Mouse (Mus musculus): Measurements from ENCODE around the gene Scpep1.
"Not testable (repeated sequence)": the region's sequence is repeated elsewhere in the genome, so short reads cannot be mapped to it uniquely, and the experiment has no call there.

The Scpep1 gene

GRCm38 (mm10) chr11:88955217-88955969 lies at the start of gene Scpep1:
Scpep1 (minus strand) TSS chr11:88955465.
- DNase-seq (ENCODE audit: low spot score): peak; percentile 88

GRCm38 (mm10) chr11:89003726-89004125 lies 48.5 kb upstream of the Scpep1 start:
- DNase-seq (ENCODE audit: low spot score): no peak

- no peak for DNase-seq (ENCODE audit: low spot score)
Observed at GRCm38 (mm10) chr11:89003078-89003477, 47.8 kb upstream of the Scpep1 start.

GRCm38 (mm10) chr11:89002621-89003020 lies 47.4 kb upstream of the Scpep1 start:
- no peak for DNase-seq (ENCODE audit: low spot score)

- DNase-seq (ENCODE audit: low spot score): no peak
Observed at GRCm38 (mm10) chr11:89002068-89002467, 46.8 kb upstream of the Scpep1 start.

- DNase-seq (ENCODE audit: low spot score): no peak
Observed at GRCm38 (mm10) chr11:89001569-89001968, 46.3 kb upstream of the Scpep1 start.

- no peak for DNase-seq (ENCODE audit: low spot score)
Observed at GRCm38 (mm10) chr11:89000527-89000819, 45.2 kb upstream of the Scpep1 start.

- no peak for DNase-seq (ENCODE audit: low spot score)
Observed at GRCm38 (mm10) chr11:88999723-89000526, 44.7 kb upstream of the Scpep1 start.

GRCm38 (mm10) chr11:88998974-88999722 lies 43.9 kb upstream of the Scpep1 start, which contains the start of gene Trim25:
Trim25 (plus strand) TSS chr11:88999376.
- DNase-seq (ENCODE audit: low spot score): peak; percentile 64

GRCm38 (mm10) chr11:88998406-88998805 lies 43.1 kb upstream of the Scpep1 start:
- DNase-seq (ENCODE audit: low spot score): no peak

GRCm38 (mm10) chr11:88997343-88997742 lies 42.1 kb upstream of the Scpep1 start:
- not testable (repeated sequence) for DNase-seq (ENCODE audit: low spot score)

- no peak for DNase-seq (ENCODE audit: low spot score)
Observed at GRCm38 (mm10) chr11:88996427-88996826, 41.2 kb upstream of the Scpep1 start.

- no peak for DNase-seq (ENCODE audit: low spot score)
Observed at GRCm38 (mm10) chr11:88995616-88996015, 40.4 kb upstream of the Scpep1 start.

- no peak for DNase-seq (ENCODE audit: low spot score)
Observed at GRCm38 (mm10) chr11:88994492-88994891, 39.2 kb upstream of the Scpep1 start.

- DNase-seq (ENCODE audit: low spot score): no peak
Observed at GRCm38 (mm10) chr11:88993625-88994024, 38.4 kb upstream of the Scpep1 start.

GRCm38 (mm10) chr11:88993186-88993585 lies 37.9 kb upstream of the Scpep1 start:
- no peak for DNase-seq (ENCODE audit: low spot score)

GRCm38 (mm10) chr11:88989530-88989929 lies 34.3 kb upstream of the Scpep1 start:
- DNase-seq (ENCODE audit: low spot score): no peak

GRCm38 (mm10) chr11:88988956-88989355 lies 33.7 kb upstream of the Scpep1 start:
- DNase-seq (ENCODE audit: low spot score): no peak

- no peak for DNase-seq (ENCODE audit: low spot score)
Observed at GRCm38 (mm10) chr11:88986616-88987015, 31.4 kb upstream of the Scpep1 start.

GRCm38 (mm10) chr11:88981337-88981736 lies 26.1 kb upstream of the Scpep1 start:
- DNase-seq (ENCODE audit: low spot score): no peak

GRCm38 (mm10) chr11:88977188-88977587 lies 21.9 kb upstream of the Scpep1 start:
- DNase-seq (ENCODE audit: low spot score): no peak

- DNase-seq (ENCODE audit: low spot score): no peak
Observed at GRCm38 (mm10) chr11:88976320-88976719, 21.1 kb upstream of the Scpep1 start.

Measured in urinary bladder, postnatal 10 days (tissue).